Mouse (Mus musculus) stomach, embryonic 16.5 days (tissue): ENCODE results near the gene Tmem107. TPM values are rescaled to one million over a fixed set of nuclear protein-coding genes. Genes with fewer than 3 reads are reported as not detected.

Experiments
- ATAC-seq: fragments of 200-750 bp; cut with Nextera tagmentation; 2 replicates; pipeline ENCODE4 v1.8.0; 2017; ENCODE audit warnings: moderate number of reproducible peaks, moderate TSS enrichment; ENCODE audit not compliant: insufficient read depth, low FRiP score
- H3K27ac ChIP-seq: fragments of 300-500 bp; sonication (generic); 2 replicates; pipeline ENCODE4 v1.5.1; 2014; ENCODE audit warnings: low read length
- H3K27me3 ChIP-seq: fragments of 300-500 bp; sonication (generic); 2 replicates; pipeline ENCODE4 v1.6.1; 2014; ENCODE audit warnings: low read length, control low read depth, mixed read lengths; ENCODE audit not compliant: control insufficient read depth, insufficient read depth
- H3K36me3 ChIP-seq: fragments of 300-500 bp; sonication (generic); 2 replicates; pipeline ENCODE4 v1.6.1; 2014; ENCODE audit warnings: low read length; ENCODE audit not compliant: control insufficient read depth, insufficient read depth
- H3K4me1 ChIP-seq: fragments of 300-500 bp; sonication (generic); 2 replicates; pipeline ENCODE4 v1.6.1; 2014; ENCODE audit warnings: low read length, control low read depth, mixed read lengths; ENCODE audit not compliant: control insufficient read depth, insufficient read depth
- H3K4me2 ChIP-seq: fragments of 300-500 bp; sonication (generic); 2 replicates; pipeline ENCODE4 v1.6.1; 2014; ENCODE audit warnings: low read depth, low read length, mixed read lengths
- H3K4me3 ChIP-seq: fragments of 300-500 bp; sonication (generic); replicated peaks from 2 replicates; pipeline ENCODE4 v1.5.1; 2014; ENCODE audit warnings: mild to moderate bottlenecking, low read length
- H3K9ac ChIP-seq: fragments of 300-500 bp; sonication (generic); 2 replicates; pipeline ENCODE4 v1.6.1; 2014; ENCODE audit warnings: low read length
- H3K9me3 ChIP-seq: fragments of 300-500 bp; sonication (generic); replicated peaks from 2 replicates; pipeline ENCODE4 v1.6.1; 2016; ENCODE audit warnings: low read length, control low read depth; ENCODE audit not compliant: control insufficient read depth
- WGBS: fragments of 180-500 bp; shearing (Covaris S2); extraction: QIAGEN DNeasy Blood & Tissue Kit; methylation state at CpG from one replicate; pipeline ENCODE4 v1.1.7; 2014; 5-methylcytosine and 5-hydroxymethylcytosine counted together
- polyA plus RNA-seq: library from polyadenylated mRNA; unstranded; fragments of >200 nt; fragmentation: Nextera tagmentation; extraction: Ambion mirVana; gene quantifications from 2 replicates; pipeline ENCODE4 v1.2.1, GENCODE M21; 2015

Tmem107 gene
- polyA plus RNA-seq, 1 experiment from 2014 or later, result 62.1 TPM

- peak; percentile 39; the same call in 1 of the 2 replicates for ATAC-seq
- H3K27me3 ChIP-seq, result no peaks in the 10 kb centered on the region
- no peaks in the 10 kb centered on the region for H3K9me3 ChIP-seq
- peaks cover 18% of the 10 kb centered on the region for H3K36me3 ChIP-seq
- peaks cover 26% of the 10 kb centered on the region for H3K4me1 ChIP-seq
- peak overlapping the region; percentile 76 for H3K4me2 ChIP-seq
- H3K27ac ChIP-seq, result peak overlapping the region; percentile 87
- H3K9ac ChIP-seq, result peak overlapping the region; percentile 85
- peak overlapping the region; percentile 87 for H3K4me3 ChIP-seq
- WGBS, result under 1% methylated on average over 34 of the region's 34 CpGs
Measured at GRCm38 (mm10) chr11:69037231-69038061, 33.2 kb upstream of the Tmem107 start.

GRCm38 (mm10) chr11:69038173-69038572, 32.4 kb upstream of the Tmem107 start:
- H3K4me1 ChIP-seq, result peaks cover 26% of the 10 kb centered on the region
- ATAC-seq, result no peak
- 75% methylated on average over 5 of the region's 5 CpGs for WGBS
- H3K27ac ChIP-seq, result no peak overlapping the region; the same call in 1 of the 2 replicates
- H3K4me2 ChIP-seq, result no peak overlapping the region
- H3K27me3 ChIP-seq, result no peaks in the 10 kb centered on the region
- H3K9ac ChIP-seq, result no peak overlapping the region
- no peaks in the 10 kb centered on the region for H3K9me3 ChIP-seq
- H3K36me3 ChIP-seq, result peaks cover 16% of the 10 kb centered on the region
- no peak overlapping the region for H3K4me3 ChIP-seq

DNA sequence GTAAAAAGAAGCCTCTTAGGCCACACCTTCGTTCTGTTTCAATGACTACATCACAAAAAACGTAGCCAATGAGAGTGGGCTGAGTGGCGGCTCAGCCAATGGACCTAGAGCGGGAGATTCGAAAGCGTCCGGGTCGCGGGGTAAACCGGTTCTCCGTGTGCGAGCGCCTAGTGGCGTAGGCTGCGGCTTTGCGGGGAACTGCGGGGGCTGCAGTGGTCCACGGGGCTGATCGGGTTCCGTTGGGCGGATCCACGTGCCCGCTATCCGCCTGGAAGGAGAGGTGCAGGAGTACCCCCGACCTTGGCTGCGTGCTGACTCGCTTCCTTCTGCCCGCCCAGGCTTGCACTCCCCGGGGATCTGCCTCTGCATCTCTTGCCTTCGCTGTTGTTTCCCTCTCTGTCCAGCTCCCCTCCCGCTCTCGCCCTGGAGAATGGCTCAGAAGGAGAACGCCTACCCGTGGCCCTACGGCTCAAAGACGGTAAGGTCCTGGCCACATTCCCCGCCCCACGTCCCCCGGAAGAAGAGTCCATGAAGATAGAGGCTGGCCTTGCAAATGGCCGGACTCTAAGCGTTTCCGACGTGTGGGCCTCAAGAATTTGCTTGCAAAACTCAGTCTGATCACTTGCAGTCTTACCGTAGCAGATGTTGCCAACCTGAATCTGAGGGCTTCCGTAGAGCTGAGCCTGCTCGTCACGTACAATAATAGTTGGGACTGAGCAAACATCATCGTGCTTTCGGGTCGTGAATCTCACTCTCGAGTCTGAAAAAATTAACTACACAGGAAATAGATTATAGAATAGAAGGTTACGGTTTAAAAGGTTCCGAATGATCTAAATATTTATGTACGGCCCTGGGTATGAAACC, 24.8 kb upstream of the Tmem107 start, which contains the start of gene Aurkb:
Gene Aurkb, plus strand, starts transcription at position 117 of the 864 bp plus-strand sequence.
- peaks cover 3% of the 10 kb centered on the region for H3K36me3 ChIP-seq
- peak within 1 kb of the TSS; percentile 86 for H3K9ac ChIP-seq
- peaks cover 12% of the 10 kb centered on the region for H3K4me1 ChIP-seq
- WGBS, result under 1% methylated on average over 54 of the region's 54 CpGs
- ATAC-seq, result peak; percentile 75
- peak within 1 kb of the TSS; percentile 79 for H3K4me2 ChIP-seq
- H3K4me3 ChIP-seq, result peak within 1 kb of the TSS; percentile 88
- H3K27ac ChIP-seq, result peak within 1 kb of the TSS; percentile 90
- H3K27me3 ChIP-seq, result no peaks in the 10 kb centered on the region
- H3K9me3 ChIP-seq, result no peaks in the 10 kb centered on the region

DNA sequence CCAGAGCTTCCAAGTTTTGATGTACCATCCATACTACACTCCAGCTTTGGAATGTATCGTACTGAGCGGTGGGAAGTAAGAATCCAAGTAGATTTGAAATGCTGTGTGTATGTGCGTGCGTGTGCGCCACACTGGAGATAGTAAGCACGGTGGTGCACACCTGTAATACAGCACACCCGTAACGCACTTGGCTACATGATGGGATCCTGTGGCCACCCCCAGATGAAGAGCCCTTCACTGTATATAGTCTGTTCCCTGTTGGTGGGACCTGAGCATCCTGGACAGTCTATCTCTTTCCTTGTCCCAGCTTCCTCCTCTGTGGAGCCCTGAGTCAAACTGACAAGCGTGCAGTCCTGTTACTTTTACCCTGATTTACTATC, 24.2 kb upstream of the Tmem107 start:
- H3K4me1 ChIP-seq, result peaks cover 12% of the 10 kb centered on the region
- no peaks in the 10 kb centered on the region for H3K27me3 ChIP-seq
- ATAC-seq, result no peak
- H3K9ac ChIP-seq, result peak overlapping the region; percentile 86
- H3K4me2 ChIP-seq, result peak overlapping the region; percentile 79
- H3K27ac ChIP-seq, result peak overlapping the region; percentile 90
- H3K36me3 ChIP-seq, result peaks cover 6% of the 10 kb centered on the region
- 4% methylated on average over 9 of the region's 9 CpGs for WGBS
- no peaks in the 10 kb centered on the region for H3K9me3 ChIP-seq
- H3K4me3 ChIP-seq, result peak overlapping the region; percentile 88

DNA sequence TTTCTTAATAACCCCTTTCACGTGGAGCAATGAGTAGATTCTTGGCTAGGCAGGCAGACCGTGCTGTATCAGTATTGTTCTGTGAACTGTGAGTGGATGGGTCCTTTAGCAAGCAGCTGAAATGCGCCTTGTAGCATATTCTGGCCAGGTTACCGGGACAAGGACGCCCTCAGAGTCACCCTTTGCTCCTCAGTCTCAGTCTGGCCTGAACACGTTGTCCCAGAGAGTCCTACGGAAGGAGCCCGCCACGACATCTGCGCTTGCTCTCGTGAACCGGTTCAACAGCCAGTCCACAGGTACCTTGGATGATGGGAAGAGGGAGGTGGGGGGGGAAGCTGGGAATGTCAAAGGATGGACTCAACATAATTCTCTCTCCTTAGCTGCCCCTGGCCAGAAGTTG, 23.0 kb upstream of the Tmem107 start:
- Histone ChIP-seq H3K36me3 (peaks cover 10% of the 10 kb centered on the region), H3K9ac (no peak overlapping the region), H3K4me3 (peak overlapping the region; percentile 1; the same call in 1 of the 2 replicates), H3K27me3 (no peaks in the 10 kb centered on the region), H3K4me2 (peak overlapping the region; percentile 79; the same call in 1 of the 2 replicates), H3K4me1 (peaks cover 12% of the 10 kb centered on the region), H3K27ac (no peak overlapping the region), H3K9me3 (no peaks in the 10 kb centered on the region)
- 84% methylated on average over 12 of the region's 12 CpGs for WGBS
- no peak for ATAC-seq

DNA sequence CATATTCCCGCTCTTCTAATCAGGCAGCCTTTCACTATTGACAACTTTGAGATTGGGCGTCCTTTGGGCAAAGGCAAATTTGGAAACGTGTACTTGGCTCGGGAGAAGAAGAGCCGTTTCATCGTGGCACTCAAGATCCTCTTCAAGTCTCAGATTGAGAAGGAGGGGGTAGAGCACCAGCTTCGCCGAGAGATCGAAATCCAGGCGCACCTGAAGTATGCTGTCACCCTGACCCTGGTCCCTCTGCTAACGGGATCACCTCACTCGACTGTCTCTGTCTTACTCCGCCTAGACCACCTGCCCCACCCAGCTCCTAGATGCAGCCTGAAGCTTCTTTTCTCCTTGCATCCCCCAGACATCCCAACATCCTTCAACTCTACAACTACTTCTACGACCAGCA, 22.5 kb upstream of the Tmem107 start:
- ATAC-seq, result no peak
- H3K4me1 ChIP-seq, result peaks cover 12% of the 10 kb centered on the region
- H3K9me3 ChIP-seq, result no peaks in the 10 kb centered on the region
- H3K9ac ChIP-seq, result no peak overlapping the region; the same call in 1 of the 2 replicates
- 90% methylated on average over 14 of the region's 14 CpGs for WGBS
- peaks cover 10% of the 10 kb centered on the region for H3K36me3 ChIP-seq
- no peaks in the 10 kb centered on the region for H3K27me3 ChIP-seq
- no peak overlapping the region for H3K4me2 ChIP-seq
- no peak overlapping the region for H3K4me3 ChIP-seq
- no peak overlapping the region for H3K27ac ChIP-seq

DNA sequence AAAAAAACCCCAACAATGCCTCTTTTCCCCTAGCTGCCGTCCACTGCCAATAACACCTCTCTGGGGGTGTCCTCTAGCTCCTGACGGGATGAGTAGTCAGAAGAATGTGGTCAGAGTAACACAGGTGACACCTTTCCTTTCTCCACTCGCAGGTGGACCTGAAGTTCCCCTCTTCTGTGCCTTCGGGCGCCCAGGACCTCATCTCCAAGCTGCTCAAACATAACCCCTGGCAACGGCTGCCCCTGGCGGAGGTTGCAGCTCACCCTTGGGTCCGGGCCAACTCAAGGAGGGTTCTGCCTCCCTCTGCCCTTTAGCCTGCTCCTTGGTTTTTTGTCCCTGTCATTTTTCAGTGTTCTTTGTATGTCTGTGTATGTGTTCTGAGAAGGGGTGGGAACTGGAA, 19.9 kb upstream of the Tmem107 start:
- peaks cover 10% of the 10 kb centered on the region for H3K36me3 ChIP-seq
- 88% methylated on average over 8 of the region's 8 CpGs for WGBS
- H3K4me3 ChIP-seq, result no peak overlapping the region
- H3K27me3 ChIP-seq, result no peaks in the 10 kb centered on the region
- no peak overlapping the region for H3K9ac ChIP-seq
- H3K4me1 ChIP-seq, result peaks cover 12% of the 10 kb centered on the region
- H3K9me3 ChIP-seq, result no peaks in the 10 kb centered on the region
- H3K27ac ChIP-seq, result no peak overlapping the region
- no peak for ATAC-seq
- H3K4me2 ChIP-seq, result no peak overlapping the region

DNA sequence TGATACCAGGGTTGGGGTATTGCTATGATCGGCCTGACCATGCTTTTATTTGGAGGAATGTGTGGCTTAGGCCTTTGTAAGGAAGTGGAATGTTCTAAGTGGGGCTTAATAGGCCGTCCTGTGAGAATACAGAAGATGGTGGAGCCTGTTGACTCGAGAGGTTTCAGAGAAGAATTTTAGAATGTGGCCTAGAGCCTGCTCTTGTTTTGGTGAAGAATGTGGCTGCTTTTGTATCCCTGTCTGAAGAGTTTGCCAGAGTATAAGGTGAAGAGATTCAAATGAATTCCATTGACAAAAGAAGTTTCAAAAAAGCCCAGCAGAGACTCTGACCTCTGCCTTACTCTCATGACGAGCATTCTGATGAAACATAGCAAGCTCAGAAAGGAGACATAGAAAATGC, 18.8 kb upstream of the Tmem107 start:
- H3K4me3 ChIP-seq, result no peak overlapping the region
- ATAC-seq, result no peak
- no peaks in the 10 kb centered on the region for H3K27me3 ChIP-seq
- H3K9ac ChIP-seq, result no peak overlapping the region
- H3K9me3 ChIP-seq, result no peaks in the 10 kb centered on the region
- H3K27ac ChIP-seq, result no peak overlapping the region
- peaks cover 9% of the 10 kb centered on the region for H3K4me1 ChIP-seq
- 83% methylated on average over 4 of the region's 4 CpGs for WGBS
- no peak overlapping the region for H3K4me2 ChIP-seq
- peaks cover 10% of the 10 kb centered on the region for H3K36me3 ChIP-seq
